Mouse (Mus musculus): ENCODE measurements around the gene Ostf1.

DNA sequence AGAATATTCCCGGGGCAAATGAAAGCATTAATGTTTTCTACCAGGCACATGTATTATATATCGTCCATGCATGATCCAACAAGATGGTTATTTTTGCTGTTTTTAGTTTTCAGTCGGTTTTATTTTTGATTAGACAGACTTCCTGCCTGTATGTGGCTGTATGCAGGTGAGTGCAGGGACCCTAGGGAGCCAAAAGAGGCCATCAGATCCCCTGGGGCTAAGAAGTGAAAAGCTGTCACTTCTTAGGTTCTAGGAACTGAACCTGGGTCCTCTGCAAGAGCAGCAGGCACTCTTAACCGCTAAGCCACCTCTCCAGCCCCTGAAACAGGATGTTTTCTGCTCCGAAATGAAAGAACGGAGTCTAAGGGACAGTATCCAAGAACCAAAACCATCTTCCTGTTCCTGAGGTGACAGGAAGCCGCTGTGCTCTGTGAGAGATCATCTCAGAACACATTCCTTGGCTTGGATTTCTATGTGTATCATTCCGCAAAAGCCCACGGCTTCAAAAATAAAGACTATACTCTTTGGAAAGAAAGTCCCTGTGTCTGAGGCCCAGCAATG lies 15.9 kb downstream of the Ostf1 start:
- TF ChIP-seq CTCF (IDR thresholded peaks at IDR 0.05; ENCODE audit: low read depth, low read length) (no peak), POLR2AphosphoS5 (IDR thresholded peaks at IDR 0.05; ENCODE audit: insufficient replicate concordance, low read depth, low read length) (no peak)
